Mouse (Mus musculus) heart, postnatal 0 days (tissue): ENCODE results near the gene Klf6.

ENCODE experiments used
- CTCF ChIP-seq: IDR thresholded peaks from 2 replicates; pipeline ENCODE4 v1.5.1; 2016; ENCODE audit warnings: antibody characterized with exemption, control low read depth, low read depth
- EP300 ChIP-seq: IDR thresholded peaks from 2 replicates; pipeline ENCODE4 v1.6.1; 2016; ENCODE audit warnings: antibody characterized with exemption, low read depth

- TF ChIP-seq CTCF (no peak), EP300 (no peak)
These were observed 15.7 kb upstream of the Klf6 start for GRCm38 (mm10) chr13:5845605-5846004.
